Mouse (Mus musculus): ENCODE results near the gene Kcnj11.

Kcnj11 gene

GRCm38 (mm10) chr7:46104256-46104915 lies 3.8 kb upstream of the Kcnj11 start:
- no peak for DNase-seq (ENCODE audit: low read depth in 1 of 2, low spot score in 2 of 2)

- DNase-seq (ENCODE audit: low read depth in 1 of 2, low spot score in 2 of 2): no peak
Measured at GRCm38 (mm10) chr7:46103771-46104170, 3.2 kb upstream of the Kcnj11 start.

- DNase-seq (ENCODE audit: low read depth in 1 of 2, low spot score in 2 of 2): no peak
Measured at GRCm38 (mm10) chr7:46103075-46103591, 2.6 kb upstream of the Kcnj11 start.

GRCm38 (mm10) chr7:46099682-46100081 lies 882 bp downstream of the Kcnj11 start:
- DNase-seq (ENCODE audit: low read depth in 1 of 2, low spot score in 2 of 2): no peak

GRCm38 (mm10) chr7:46098919-46099286 lies 1.7 kb downstream of the Kcnj11 start:
- DNase-seq (ENCODE audit: low read depth in 1 of 2, low spot score in 2 of 2): no peak

GRCm38 (mm10) chr7:46098221-46098918 lies 2.2 kb downstream of the Kcnj11 start:
- no peak for DNase-seq (ENCODE audit: low read depth in 1 of 2, low spot score in 2 of 2)

- DNase-seq (ENCODE audit: low read depth in 1 of 2, low spot score in 2 of 2): no peak
Measured at GRCm38 (mm10) chr7:46097319-46097783, 3.2 kb downstream of the Kcnj11 start.

- no peak for DNase-seq (ENCODE audit: low read depth in 1 of 2, low spot score in 2 of 2)
Measured at GRCm38 (mm10) chr7:46096136-46096535, 4.4 kb downstream of the Kcnj11 start.

GRCm38 (mm10) chr7:46092803-46093202 lies 7.8 kb downstream of the Kcnj11 start:
- DNase-seq (ENCODE audit: low read depth in 1 of 2, low spot score in 2 of 2): no peak

- no peak for DNase-seq (ENCODE audit: low read depth in 1 of 2, low spot score in 2 of 2)
Measured at GRCm38 (mm10) chr7:46088241-46088640, 12.3 kb downstream of the Kcnj11 start.

GRCm38 (mm10) chr7:46086378-46086777 lies 14.2 kb downstream of the Kcnj11 start:
- DNase-seq (ENCODE audit: low read depth in 1 of 2, low spot score in 2 of 2): no peak

GRCm38 (mm10) chr7:46084839-46085513 lies 15.6 kb downstream of the Kcnj11 start:
- DNase-seq (ENCODE audit: low read depth in 1 of 2, low spot score in 2 of 2): no peak

- no peak for DNase-seq (ENCODE audit: low read depth in 1 of 2, low spot score in 2 of 2)
Measured at GRCm38 (mm10) chr7:46084024-46084423, 16.5 kb downstream of the Kcnj11 start.

GRCm38 (mm10) chr7:46077675-46078074 lies 22.9 kb downstream of the Kcnj11 start:
- DNase-seq (ENCODE audit: low read depth in 1 of 2, low spot score in 2 of 2): no peak

- DNase-seq (ENCODE audit: low read depth in 1 of 2, low spot score in 2 of 2): no peak
Measured at GRCm38 (mm10) chr7:46076844-46077243, 23.7 kb downstream of the Kcnj11 start.

GRCm38 (mm10) chr7:46068831-46069230 lies 31.7 kb downstream of the Kcnj11 start:
- no peak for DNase-seq (ENCODE audit: low read depth in 1 of 2, low spot score in 2 of 2)

- no peak for DNase-seq (ENCODE audit: low read depth in 1 of 2, low spot score in 2 of 2)
Measured at GRCm38 (mm10) chr7:46063296-46063695, 37.3 kb downstream of the Kcnj11 start.

- DNase-seq (ENCODE audit: low read depth in 1 of 2, low spot score in 2 of 2): no peak
Measured at GRCm38 (mm10) chr7:46061614-46062013, 39.0 kb downstream of the Kcnj11 start.

- DNase-seq (ENCODE audit: low read depth in 1 of 2, low spot score in 2 of 2): no peak
Measured at GRCm38 (mm10) chr7:46060688-46061087, 39.9 kb downstream of the Kcnj11 start.

- DNase-seq (ENCODE audit: low read depth in 1 of 2, low spot score in 2 of 2): peak in 1 of 2 experiments; percentile 13
Measured at GRCm38 (mm10) chr7:46058882-46059281, 41.7 kb downstream of the Kcnj11 start.

GRCm38 (mm10) chr7:46053566-46053965 lies 47.0 kb downstream of the Kcnj11 start:
- DNase-seq (ENCODE audit: low read depth in 1 of 2, low spot score in 2 of 2): no peak
